Mouse (Mus musculus): ENCODE results near the gene Rnf225.
"Not testable (repeated sequence)": the region's sequence is repeated elsewhere in the genome, so short reads cannot be mapped to it uniquely, and the experiment has no call there.

The Rnf225 gene

GRCm38 (mm10) chr7:12927191-12927680, at the start of gene Rnf225:
TSS of gene Rnf225 (plus strand) at chr7:12927416.
- DNase-seq (ENCODE audit: low read depth) = no peak

- DNase-seq (ENCODE audit: low read depth) = no peak
These were observed 47.2 kb upstream of the Rnf225 start for GRCm38 (mm10) chr7:12880036-12880435.

GRCm38 (mm10) chr7:12880497-12880896, 46.7 kb upstream of the Rnf225 start:
- not testable (repeated sequence) for DNase-seq (ENCODE audit: low read depth)

- DNase-seq (ENCODE audit: low read depth) = peak; percentile 88
These were observed 46.1 kb upstream of the Rnf225 start, which contains the start of gene Zfp128 for GRCm38 (mm10) chr7:12880911-12881660. TSS of gene Zfp128 (plus strand) at chr7:12881177.

GRCm38 (mm10) chr7:12886563-12887266, 40.5 kb upstream of the Rnf225 start:
- DNase-seq (ENCODE audit: low read depth) = no peak

GRCm38 (mm10) chr7:12887585-12887984, 39.6 kb upstream of the Rnf225 start:
- DNase-seq (ENCODE audit: low read depth) = no peak

DNA sequence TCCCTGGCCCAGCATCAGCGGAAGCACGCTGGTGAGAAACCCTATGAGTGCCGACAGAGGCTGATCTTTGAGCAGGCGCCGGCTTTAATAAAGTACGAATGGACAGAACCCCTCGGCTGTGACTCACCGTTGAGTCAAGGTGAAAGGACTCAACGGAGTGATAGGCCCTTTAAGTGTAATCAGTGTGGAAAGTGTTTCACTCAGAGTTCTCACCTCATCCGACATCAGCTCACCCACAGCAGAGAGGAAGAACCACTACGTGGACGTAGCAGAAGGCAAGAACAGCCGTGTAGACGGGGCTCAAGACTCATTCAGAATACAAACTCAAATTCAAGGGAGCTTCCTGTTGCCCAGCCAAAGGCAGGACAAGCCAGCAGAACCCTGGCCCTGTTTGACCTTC, 36.3 kb upstream of the Rnf225 start:
- DNase-seq (ENCODE audit: low read depth) = no peak

DNA sequence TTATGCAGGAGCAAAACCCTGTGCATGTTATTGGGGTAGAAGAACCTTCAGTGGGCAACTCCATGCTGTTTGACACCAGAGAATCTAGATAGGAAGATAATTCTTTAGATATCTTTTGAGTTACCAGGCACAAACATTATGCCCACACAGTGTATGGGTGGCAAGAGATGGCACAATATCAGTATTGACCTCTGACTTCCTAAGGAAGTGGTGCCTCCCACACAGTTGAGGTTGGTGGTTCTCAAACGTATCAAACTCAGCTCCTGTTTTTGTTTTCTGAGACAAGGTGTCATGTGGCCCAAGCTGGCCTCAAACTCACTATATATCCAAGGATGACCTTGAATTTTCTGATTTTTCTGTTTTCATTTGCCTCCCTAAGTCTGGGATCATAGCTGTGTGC, 35.9 kb upstream of the Rnf225 start:
- no peak for DNase-seq (ENCODE audit: low read depth)

DNA sequence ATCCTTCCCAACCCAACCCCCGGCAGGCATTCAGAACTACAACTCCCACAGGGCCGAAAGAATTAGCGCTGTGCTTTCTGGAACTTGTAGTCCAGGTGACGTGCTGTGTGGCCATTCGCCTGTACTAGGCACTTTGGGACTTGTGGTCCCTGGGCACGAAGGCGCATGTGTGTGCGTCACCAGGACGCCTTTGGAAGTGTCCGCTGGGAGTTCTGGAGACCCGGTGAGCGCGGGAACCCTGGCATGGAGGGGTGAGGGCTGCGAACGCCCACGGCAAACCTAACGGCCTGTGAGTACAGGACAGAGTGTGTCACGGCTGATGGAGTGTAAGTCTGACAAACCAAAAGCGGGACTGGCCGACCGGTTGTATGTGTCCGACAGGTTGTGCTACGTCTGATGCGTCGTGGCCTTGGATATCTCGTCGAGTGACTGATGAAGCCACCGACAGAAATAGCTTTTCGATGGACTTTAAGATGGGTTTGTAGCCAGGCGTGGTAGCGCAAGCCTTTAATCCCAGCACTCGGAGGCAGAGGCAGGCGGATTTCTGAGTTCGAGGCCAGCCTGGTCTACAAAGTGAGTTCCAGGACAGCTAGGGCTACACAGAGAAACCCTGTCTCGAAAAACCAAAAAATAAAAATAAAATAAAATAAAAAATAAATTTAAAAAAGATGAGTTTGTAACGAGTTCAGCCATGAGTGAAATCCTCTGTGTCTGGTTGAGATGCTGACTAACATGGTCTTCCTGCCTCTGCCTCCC, 29.4 kb upstream of the Rnf225 start, which contains the start of gene Zscan22:
TSS of gene Zscan22 (plus strand) at position 161 of the 756 bp plus-strand sequence.
- peak; percentile 90 for DNase-seq (ENCODE audit: low read depth)

DNA sequence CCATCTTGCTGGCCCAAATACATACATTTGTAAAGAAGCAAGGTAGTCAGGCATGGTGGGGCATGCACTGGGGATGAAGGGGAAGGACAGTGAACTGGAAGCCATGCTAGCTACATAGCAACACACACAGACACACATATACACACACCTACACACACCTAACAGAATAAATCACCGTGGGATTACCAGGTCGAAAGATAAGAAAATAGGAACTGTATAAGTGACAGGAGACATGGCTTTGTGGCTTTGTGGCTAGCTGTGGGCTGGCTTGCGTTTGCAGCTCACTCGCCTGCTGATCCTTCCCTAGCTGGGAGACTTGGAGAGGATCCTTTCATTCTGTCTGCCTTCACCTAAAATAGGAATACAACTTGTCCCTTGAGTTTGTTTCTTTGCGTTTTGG, 25.7 kb upstream of the Rnf225 start:
- no peak for DNase-seq (ENCODE audit: low read depth)

DNA sequence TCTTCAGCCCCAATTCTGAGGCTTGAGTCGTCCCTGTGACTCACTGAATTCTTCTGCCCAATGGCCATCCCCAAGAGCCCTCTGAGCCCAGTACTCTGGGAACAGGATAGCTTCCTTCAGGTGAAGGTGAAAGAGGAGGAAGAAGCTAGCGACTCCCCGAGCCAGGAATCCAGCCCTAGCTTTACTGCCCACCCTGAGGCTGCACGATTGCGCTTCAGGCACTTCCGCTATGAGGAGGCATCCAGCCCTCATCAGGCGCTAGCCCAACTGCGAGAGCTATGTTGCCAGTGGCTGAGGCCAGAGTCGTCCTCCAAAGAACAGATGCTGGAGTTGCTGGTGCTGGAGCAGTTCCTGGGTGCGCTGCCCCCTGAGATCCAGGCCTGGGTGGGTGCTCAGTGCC, 23.6 kb upstream of the Rnf225 start:
- DNase-seq (ENCODE audit: low read depth) = no peak

DNA sequence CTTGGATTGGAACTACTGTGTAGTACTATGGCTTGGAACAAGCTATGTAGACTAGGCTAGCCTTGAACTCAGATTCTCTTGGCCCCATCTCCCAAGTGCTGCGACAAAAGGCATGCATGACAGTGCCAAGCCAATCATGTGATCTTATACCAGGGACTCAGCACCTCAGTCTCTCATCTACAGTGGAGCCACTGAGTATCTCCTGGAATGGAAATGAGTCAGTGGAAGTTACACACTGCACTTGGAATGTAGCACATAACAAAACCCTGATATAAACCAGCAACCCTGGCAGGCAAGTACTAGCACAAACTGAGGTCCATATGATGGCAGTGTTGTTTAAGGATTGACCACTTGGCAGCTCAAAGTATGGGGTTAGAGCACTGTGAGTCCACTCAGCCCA, 22.1 kb upstream of the Rnf225 start:
- no peak for DNase-seq (ENCODE audit: low read depth)

- DNase-seq (ENCODE audit: low read depth) = no peak
These were observed 17.7 kb upstream of the Rnf225 start for GRCm38 (mm10) chr7:12909498-12909962.

GRCm38 (mm10) chr7:12910181-12910668, 17.0 kb upstream of the Rnf225 start:
- DNase-seq (ENCODE audit: low read depth) = no peak

DNA sequence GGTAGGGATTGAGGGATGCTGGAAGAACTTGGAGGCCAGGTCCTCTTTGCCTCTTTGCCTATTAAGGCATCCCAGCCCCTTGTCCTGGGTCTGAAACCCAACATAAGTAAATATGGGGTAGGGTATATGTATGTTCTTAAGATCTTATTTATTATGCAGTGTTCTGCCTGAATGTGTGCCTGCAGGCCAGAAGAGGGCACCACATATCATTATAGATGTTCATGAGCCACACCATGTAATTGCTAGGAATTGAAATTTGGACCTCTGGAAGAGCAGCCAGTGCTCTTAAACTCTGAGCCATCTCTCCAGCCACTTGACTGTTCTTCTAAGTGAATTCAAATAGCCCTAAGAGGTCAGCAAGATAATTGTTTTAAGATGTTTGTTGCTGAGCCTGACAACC, 13.7 kb upstream of the Rnf225 start:
- no peak for DNase-seq (ENCODE audit: low read depth)

DNA sequence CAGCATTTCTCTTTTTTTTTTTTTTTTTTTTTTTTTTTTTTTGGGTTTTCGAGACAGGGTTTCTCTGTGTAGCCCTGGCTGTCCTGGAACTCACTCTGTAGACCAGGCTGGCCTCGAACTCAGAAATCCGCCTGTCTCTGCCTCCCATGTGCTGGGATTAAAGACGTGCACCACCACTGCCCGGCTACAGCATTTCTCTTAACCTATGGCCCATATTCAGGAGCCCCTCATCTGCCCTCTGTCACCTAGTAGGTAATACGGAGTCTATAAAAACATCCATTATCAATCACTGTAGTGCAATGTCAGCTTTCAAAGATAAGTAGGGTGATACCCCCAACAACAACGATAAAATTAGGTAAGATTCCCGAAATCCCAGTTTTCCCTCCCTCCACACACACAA, 6.7 kb upstream of the Rnf225 start:
- not testable (repeated sequence) for DNase-seq (ENCODE audit: low read depth)

DNA sequence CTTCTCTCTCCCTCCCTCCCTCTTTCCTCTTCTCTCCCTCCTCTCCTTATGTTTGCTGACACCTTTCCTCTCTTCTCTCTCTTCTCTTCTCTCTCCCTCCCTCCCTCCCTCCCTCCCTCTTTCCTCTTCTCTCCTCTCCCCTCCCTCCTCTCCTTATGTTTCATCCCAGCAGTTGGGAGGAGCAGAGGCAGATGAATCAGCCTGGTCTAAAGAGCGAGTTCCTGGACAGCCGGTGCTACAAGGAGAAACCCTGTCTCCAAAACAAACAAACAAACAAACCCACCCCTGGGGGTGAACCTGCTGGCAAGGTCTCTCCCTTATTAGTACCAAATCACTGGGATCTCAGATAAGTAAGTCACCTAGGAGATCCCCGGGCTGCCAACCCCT, 5.9 kb upstream of the Rnf225 start:
- DNase-seq (ENCODE audit: low read depth) = no peak

DNA sequence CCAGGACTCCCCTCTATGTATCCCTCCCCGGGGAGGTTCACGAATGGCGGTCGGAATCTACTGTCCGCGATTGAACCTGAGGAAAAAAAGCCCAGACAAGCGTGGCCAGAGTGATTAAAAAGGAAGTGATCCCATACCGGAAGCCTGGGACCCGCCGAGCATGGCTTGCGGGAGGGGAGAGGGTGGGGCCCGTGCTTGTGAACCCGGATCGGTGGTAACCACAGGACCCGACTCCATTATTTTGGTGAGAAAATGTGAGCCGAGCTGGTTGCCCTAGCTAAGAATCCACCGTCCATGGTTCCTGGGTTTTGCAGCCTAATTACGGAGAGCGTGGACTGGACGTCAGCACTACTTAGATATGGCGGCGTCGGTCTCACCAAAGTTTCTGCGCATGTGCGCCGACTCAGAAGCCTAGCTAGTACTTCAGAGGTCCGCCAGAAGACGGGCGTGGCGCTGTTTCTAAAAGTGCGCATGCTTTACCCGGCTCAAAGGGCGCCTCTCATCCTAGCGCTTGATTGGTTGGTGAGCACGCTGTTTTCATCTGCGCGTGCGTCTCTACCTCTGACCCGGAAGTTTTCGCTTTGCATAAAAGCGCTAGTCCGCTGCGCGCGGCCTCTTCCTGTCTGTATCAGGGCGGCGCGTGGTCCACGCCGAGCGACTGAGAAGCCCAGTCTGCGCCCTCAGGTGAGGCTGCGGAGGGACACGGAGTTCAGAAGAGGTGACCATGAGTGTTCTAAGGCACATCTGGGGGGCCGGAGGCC, 5.3 kb upstream of the Rnf225 start, which contains the start of gene Rps5:
TSS of gene Rps5 (plus strand) at position 586 of the 761 bp plus-strand sequence.
- DNase-seq (ENCODE audit: low read depth) = peak; percentile 99

DNA sequence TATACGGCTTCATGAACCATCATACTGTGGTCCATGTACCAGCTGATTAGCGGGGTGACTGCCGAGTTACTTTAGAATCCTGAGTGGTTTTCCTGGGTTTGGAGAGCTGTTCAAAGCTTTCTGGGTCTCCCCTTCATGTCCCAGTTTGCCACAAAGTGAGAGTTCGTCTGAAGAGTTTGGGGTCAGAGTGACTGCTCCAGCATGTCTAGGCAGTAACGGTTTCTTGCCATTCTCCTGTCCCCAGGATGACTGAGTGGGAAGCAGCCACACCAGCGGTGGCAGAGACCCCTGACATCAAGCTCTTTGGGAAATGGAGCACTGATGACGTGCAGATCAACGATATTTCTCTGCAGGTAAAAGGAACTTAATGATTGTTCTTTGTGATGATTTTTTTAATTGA, 4.5 kb upstream of the Rnf225 start:
- no peak for DNase-seq (ENCODE audit: low read depth)

GRCm38 (mm10) chr7:12926316-12926715, 900 bp upstream of the Rnf225 start:
- no peak for DNase-seq (ENCODE audit: low read depth)
